Mouse (Mus musculus): ENCODE measurements around the gene Unc13b. TPM values are rescaled to one million over a fixed set of nuclear protein-coding genes. Genes with fewer than 3 reads are reported as not detected.

Gene Unc13b
- total RNA-seq, 1 experiment from 2014 or later = 12.1 TPM

DNA sequence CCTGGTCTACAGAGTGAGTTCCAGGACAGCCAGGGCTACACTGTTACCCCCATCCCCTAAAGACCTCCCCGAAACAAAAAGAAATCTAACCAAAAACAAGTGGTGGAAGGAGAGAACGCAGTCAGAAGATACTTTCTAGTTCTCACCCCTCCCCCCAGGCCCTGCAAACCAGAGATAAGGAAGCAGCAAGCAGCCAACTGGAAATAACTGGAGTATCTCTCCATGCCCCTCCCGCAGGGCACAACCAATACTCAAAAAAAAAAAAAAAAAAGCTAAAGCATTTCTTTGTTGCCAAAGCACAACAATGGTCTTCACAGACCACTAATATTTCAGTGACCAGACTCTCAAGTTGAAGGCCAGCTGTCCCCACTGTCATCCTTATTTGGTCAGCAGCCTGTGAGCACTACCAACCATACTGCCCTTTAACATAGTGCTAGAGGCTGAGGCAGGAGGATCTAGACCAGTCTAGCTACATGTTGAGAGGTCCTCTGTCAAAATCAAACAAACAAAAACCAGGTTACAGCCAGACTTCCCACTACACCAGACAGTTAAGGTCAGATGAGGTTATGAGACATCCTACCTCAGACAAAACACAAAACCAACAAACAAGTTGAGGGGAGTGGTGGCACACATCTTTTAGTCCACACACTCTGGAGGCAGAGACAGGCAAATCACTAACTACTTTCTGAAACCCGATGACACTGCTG is 20.7 kb upstream of the Unc13b start:
- no peak for DNase-seq

DNA sequence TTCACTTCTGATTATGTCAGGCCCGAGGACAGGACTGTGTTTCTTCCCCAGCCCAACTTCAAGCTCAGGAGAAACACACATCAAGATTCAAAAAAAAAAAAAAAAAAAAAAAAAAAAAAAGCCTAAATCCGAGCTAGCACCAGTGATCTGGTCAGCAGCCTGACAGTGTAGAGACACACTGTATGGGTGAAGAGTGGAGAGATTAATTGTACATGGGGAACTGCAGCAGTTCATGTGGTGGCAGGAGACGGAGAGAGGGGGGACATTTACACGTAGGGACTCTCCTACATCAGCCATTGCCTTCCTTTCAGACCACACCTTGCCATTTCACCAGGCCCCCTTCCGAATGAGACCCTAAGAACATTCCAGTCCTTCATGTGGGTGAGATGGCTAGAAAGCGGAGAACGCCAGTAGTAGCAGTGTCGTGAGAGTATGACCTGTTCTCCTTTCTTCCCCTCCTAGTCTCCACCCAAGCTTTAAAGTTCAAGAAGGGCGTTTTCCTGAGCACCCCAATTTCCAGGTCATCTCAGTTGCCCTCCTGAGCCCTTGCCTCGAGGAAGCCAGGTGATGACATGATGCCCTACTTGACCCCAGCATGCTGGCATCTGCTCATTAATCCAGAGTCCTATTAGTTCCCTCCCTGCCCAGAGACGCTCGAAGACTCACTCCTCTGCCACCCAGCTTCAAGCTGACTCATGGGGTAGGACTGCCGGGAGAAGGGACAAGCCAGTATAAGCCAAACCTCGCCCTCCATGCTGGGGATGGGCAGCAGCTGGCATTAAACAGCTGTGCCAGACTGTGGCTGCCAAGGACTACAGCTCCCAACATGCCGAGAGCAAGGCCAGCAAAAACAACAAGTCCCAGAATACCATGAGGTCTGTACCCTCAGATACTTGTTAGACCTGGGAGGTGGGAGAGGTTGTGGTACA is 19.9 kb upstream of the Unc13b start:
- peak; percentile 90 for DNase-seq

DNA sequence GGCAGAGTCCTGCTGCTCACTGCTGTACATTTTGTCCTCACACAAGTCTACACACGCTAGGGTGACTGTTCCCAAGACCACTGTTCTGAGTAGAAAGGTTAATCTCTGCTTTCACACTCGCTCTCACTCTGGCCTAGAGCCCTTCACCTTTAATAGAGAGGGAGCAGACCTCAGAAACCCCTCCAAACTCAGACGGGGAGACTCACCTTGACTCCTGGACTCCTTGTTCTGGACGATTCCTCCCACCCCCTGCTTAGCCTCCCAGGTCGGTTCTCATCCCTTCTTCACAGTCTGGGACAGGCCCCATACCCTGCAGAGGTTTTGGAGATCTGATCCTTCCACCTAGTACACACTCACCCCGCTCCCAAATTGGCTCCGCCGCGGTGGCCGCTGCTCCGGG is 19.1 kb upstream of the Unc13b start:
- DNase-seq = no peak

GRCm38 (mm10) chr4:43040114-43040572 is 18.6 kb upstream of the Unc13b start:
- peak; percentile 99 for DNase-seq

GRCm38 (mm10) chr4:43040881-43041547 is 17.7 kb upstream of the Unc13b start:
- peak; percentile 68 for DNase-seq

DNA sequence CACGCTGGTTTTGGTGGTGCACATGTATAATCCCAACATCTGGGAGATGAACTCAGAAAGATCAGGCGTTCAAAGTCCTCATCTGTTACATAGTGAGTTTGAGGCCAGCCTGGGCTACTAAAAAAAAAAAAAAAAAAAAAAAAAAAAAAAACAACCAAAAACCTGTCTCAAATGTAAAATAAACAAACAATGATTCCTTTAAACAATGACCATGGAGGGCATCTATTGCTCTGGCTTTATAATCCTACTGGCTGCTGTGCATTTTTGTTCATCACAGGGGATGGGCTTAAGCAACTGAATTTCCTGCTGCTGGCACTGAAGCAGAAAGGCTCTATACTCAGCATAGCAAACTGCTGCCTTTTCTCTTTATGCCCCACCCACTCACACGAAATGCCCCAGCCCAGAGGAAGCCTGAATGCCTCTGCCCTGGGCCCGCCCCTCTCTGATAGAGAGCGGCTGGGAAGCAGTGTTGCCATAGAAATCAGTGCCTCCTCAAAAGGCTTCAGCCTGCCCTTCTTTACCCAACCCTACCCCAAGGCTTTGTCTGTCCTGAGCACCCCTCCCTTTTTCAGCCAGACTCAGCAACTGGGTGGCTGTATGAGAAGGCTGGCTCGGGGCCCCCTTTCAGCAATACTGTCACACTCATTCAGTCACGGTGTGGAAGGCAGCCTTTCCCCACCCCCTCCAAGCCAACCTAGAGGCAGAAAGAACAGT is 15.0 kb upstream of the Unc13b start:
- DNase-seq = peak; percentile 81

GRCm38 (mm10) chr4:43044673-43045072 is 14.1 kb upstream of the Unc13b start:
- peak; percentile 56 for DNase-seq

- no peak for DNase-seq
Observed at GRCm38 (mm10) chr4:43045285-43045658, 13.5 kb upstream of the Unc13b start.

- peak; percentile 99 for DNase-seq
Observed at GRCm38 (mm10) chr4:43045659-43046302, 13.0 kb upstream of the Unc13b start, which contains the start of gene Fam214b. Gene Fam214b, minus strand, starts transcription at chr4:43046220.

DNA sequence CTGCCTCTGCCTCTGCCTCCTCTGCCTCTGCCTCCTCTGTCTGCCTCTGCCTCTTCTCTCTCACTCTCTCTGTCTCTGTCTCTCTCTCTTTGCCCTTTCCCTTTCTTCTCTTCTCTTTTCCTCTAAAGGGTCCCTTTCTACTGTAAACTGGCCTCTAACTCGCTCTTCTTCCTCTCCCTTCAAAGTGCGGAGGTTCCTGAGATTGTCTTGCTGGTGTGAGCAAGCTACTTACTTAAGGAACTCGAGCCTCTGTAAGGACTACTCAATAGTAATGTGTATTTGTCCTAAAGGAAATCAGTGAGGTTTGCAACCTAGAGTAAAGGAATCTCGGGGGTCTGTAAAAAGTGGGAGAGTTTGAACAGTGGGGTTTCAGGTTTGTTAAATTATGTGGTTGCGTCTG is 12.1 kb upstream of the Unc13b start:
- no peak for DNase-seq

- peak; percentile 85 for DNase-seq
Observed at GRCm38 (mm10) chr4:43047231-43047630, 11.5 kb upstream of the Unc13b start.

- peak; percentile 46 for DNase-seq
Observed at GRCm38 (mm10) chr4:43052627-43053026, 6.1 kb upstream of the Unc13b start.

DNA sequence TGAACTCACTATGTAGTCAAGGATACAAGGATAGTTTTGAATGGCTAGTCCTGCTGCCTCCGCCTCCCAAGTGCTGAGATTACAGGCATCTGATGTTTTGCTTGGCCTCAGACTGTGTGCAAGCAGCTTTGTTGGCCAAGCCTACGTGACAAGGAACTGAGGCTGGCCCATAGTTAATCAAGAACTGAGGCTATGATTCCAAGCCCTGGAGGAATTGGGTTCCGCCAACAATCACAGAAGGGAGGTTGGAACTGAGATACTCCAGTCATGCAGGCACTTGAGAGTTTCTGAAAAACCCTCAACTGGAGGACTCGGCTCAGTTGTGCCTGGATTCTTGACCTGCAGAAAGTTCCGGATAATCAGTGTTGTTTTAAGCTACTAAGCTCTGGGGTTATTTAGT is 1.1 kb upstream of the Unc13b start:
- DNase-seq = no peak

- DNase-seq = no peak
Observed at GRCm38 (mm10) chr4:43058392-43058752, 381 bp upstream of the Unc13b start.

DNA sequence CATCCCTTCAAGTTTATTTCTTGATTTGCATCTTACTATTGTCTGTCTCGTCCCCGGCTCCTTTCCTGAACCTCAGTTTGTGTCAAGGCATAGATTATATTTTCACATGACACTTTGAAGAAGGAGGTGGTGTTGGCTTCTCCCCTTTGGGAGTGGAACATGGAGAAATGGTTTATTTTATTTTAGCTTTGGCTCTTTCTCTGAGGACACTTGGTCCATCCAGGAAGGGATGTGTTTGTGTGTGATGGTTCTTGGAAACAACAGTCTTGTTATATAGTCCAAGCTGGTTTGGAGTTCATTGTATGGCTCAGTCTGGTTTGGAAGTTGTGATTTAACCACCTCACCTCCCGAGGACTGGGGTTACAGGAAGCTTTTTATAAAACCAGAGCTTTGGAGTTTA is 944 bp downstream of the Unc13b start:
- DNase-seq = no peak

DNA sequence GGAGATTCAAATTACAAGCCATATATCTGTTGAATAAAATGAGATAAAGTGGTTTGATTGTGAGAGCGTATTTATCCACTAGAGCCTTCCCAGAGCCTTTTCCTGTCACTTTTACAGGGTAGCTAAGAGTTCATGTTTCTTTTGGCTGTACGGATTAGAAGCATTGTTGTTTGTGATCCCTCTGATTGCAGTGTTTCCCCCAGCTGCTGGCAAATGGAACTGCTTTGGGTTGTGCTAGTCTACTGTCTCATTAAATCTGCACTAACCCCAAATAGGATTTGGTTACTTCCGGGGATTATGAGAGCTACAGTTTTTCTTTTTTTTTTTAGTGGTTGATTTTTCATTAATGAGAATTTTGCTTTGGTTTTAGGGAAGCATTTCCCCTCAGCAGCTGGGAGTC is 1.5 kb downstream of the Unc13b start:
- no peak for DNase-seq

GRCm38 (mm10) chr4:43065471-43065870 is 6.7 kb downstream of the Unc13b start:
- no peak for DNase-seq

GRCm38 (mm10) chr4:43074923-43075322 is 16.2 kb downstream of the Unc13b start:
- no peak for DNase-seq

DNA sequence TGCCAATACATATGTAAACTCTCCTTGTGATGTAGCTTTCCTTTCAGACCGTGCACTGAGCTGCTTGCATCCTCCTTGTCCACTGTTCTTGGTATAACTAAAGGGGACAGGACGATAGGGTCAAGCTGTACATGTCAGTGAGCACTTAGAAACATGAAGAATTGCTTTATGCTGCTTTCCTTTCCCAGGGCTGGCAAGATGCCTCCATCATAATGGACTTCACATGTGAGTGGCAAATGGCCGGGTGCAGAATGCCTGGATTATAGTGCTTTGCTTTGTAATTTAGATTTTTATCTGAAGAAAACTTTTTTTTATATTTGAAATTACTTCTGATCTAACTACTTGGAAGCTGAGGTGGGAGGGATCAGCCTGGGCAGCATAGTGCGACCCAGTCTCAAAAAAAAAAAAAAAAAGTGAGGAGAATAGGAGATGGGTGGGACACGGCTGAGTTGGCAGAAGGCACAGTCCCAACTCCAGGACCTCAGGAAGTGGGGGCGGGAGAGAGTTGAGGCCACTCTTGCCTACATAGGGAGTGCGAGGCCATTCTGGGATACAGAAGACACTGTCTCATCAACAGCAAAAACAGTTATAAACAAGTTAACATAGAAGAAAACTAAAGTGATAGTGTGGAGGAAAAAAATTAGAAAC is 19.4 kb downstream of the Unc13b start:
- no peak for DNase-seq

DNA sequence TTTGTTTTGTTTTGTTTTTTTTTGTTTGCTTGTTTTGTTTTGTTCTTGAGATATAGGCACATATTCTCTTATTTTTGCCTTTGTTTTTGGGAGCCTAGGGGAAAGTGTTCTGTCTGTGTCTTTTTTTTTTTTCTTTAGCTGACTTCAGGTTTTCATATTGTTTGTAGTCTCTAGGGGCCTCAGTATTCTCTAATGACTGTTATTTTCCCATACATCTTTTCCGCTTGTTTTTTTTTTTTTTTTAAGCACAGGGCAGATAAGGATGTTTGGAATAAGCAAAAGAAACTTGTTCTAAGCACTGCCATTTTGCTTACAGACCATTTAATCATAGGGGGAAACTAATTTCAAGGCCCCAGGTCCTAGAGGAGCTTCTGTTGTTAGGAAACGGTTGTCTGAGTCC is 23.7 kb downstream of the Unc13b start:
- no peak for DNase-seq

GRCm38 (mm10) chr4:43089950-43090349 is 31.2 kb downstream of the Unc13b start:
- DNase-seq = no peak

All from adrenal gland, postnatal 14 days (tissue).